Mouse (Mus musculus): ENCODE results near the gene Arhgap22.

- TF ChIP-seq ZMIZ1 (IDR thresholded peaks at IDR 0.05; ENCODE audit: low read depth, low read length), result no peak
- TF ChIP-seq CTCF (conservative IDR thresholded peaks at IDR 0.05 in 1 of 2, IDR thresholded peaks at IDR 0.05 in 1 of 2; ENCODE audit: low read depth in 2 of 2, low read length in 2 of 2), result no peak
- TF ChIP-seq POLR2AphosphoS2 (IDR thresholded peaks at IDR 0.05; ENCODE audit: low read depth, low read length), result no peak
- TF ChIP-seq ZNF384 (IDR thresholded peaks at IDR 0.05; ENCODE audit: low read depth, low read length), result no peak
- peak; percentile 58 for TF ChIP-seq POLR2A (IDR thresholded peaks at IDR 0.05; ENCODE audit: low read depth, low read length)
- no peak; the same call in 1 of the 2 replicates for TF ChIP-seq MAX (IDR thresholded peaks at IDR 0.05; ENCODE audit: low read length)
- peak; percentile 79 for TF ChIP-seq TCF12 (IDR thresholded peaks at IDR 0.05; ENCODE audit: low read depth, low read length)
- peak; percentile 96 for TF ChIP-seq ELF1 (IDR thresholded peaks at IDR 0.05; ENCODE audit: low read depth, low read length)
- peak; percentile 74 for TF ChIP-seq TBP (conservative IDR thresholded peaks at IDR 0.05; ENCODE audit: low read depth, low read length)
- no peak for TF ChIP-seq JUND (conservative IDR thresholded peaks at IDR 0.05; ENCODE audit: low read depth, low read length)
- TF ChIP-seq NRF1 (IDR thresholded peaks at IDR 0.05; ENCODE audit: low read depth, low read length), result peak; percentile 48; the same call in 1 of the 2 replicates
- no peak for TF ChIP-seq MXI1 (IDR thresholded peaks at IDR 0.05; ENCODE audit: low read depth, low read length)
- peak; percentile 82; the same call in 1 of the 2 replicates for TF ChIP-seq EP300 (IDR thresholded peaks at IDR 0.05; ENCODE audit: low read length)
- no peak for TF ChIP-seq MAZ (IDR thresholded peaks at IDR 0.05; ENCODE audit: low read depth, low read length)
Observed at GRCm38 (mm10) chr14:33189849-33190423, 23.9 kb upstream of the Arhgap22 start.

Data from CH12.LX (cell line).